Mouse (Mus musculus) lung, adult 2 months (tissue): Measurements from ENCODE around the gene Emilin1.

ENCODE experiments used
- CTCF ChIP-seq: fragments of 200-500 bp; IDR thresholded peaks from 2 replicates; pipeline ENCODE4 v1.5.1; 2011; ENCODE audit warnings: mild to moderate bottlenecking, low read length, control low read depth; ENCODE audit not compliant: insufficient read depth
- POLR2A ChIP-seq: fragments of 200-500 bp; IDR thresholded peaks from 2 replicates; pipeline ENCODE4 v1.6.1; 2011; ENCODE audit warnings: low read depth, mild to moderate bottlenecking, control low read depth, low read length, borderline replicate concordance; ENCODE audit errors: extremely low read depth

- TF ChIP-seq POLR2A, result no peak
- TF ChIP-seq CTCF, result no peak
Measured at GRCm38 (mm10) chr5:30879347-30879943, 33.8 kb upstream of the Emilin1 start.
